Mouse (Mus musculus): ENCODE data around the gene Olfr1359. TPM values are rescaled to one million over a fixed set of nuclear protein-coding genes. Genes with fewer than 3 reads are reported as not detected.
"Not testable (repeated sequence)": the region's sequence is repeated elsewhere in the genome, so short reads cannot be mapped to it uniquely, and the experiment has no call there.

The Olfr1359 gene
- total RNA-seq, 2 experiments from 2014 or later = not detected

GRCm38 (mm10) chr13:21727948-21728572 lies 30.1 kb downstream of the Olfr1359 start:
- DNase-seq = no peak

GRCm38 (mm10) chr13:21729544-21729943 lies 31.6 kb downstream of the Olfr1359 start:
- no peak for DNase-seq

- DNase-seq = no peak
Observed at GRCm38 (mm10) chr13:21733466-21733865, 35.6 kb downstream of the Olfr1359 start.

- peak; percentile 55 to 67 for DNase-seq
Observed at GRCm38 (mm10) chr13:21734010-21734905, 36.3 kb downstream of the Olfr1359 start.

GRCm38 (mm10) chr13:21734906-21735767 lies 37.2 kb downstream of the Olfr1359 start, which contains the start of gene Hist1h4j:
Hist1h4j (plus strand) TSS chr13:21735064.
- peak; percentile 69 to 71 for DNase-seq

- no peak for DNase-seq
Observed at GRCm38 (mm10) chr13:21745006-21745405, 47.1 kb downstream of the Olfr1359 start.

- DNase-seq = no peak
Observed at GRCm38 (mm10) chr13:21749387-21750158, 51.7 kb downstream of the Olfr1359 start.

GRCm38 (mm10) chr13:21750159-21751017 lies 52.5 kb downstream of the Olfr1359 start, which contains the start of gene Hist1h4k:
Hist1h4k (minus strand) TSS chr13:21750505.
- DNase-seq = peak; percentile 90 to 91

GRCm38 (mm10) chr13:21751417-21751816 lies 53.5 kb downstream of the Olfr1359 start:
- DNase-seq = no peak

GRCm38 (mm10) chr13:21751827-21752226 lies 53.9 kb downstream of the Olfr1359 start:
- DNase-seq = no peak

GRCm38 (mm10) chr13:21752356-21752755 lies 54.4 kb downstream of the Olfr1359 start:
- no peak for DNase-seq

- DNase-seq = no peak
Observed at GRCm38 (mm10) chr13:21753051-21753523, 55.2 kb downstream of the Olfr1359 start.

GRCm38 (mm10) chr13:21753524-21754285 lies 55.8 kb downstream of the Olfr1359 start, which contains the start of the genes Hist1h2ak and Hist1h2bn:
Hist1h2ak (minus strand) TSS chr13:21753827.
Hist1h2bn (plus strand) TSS chr13:21754123.
- peak; percentile 63 to 67 for DNase-seq

GRCm38 (mm10) chr13:21754294-21755001 lies 56.5 kb downstream of the Olfr1359 start:
- DNase-seq = not testable (repeated sequence)

- DNase-seq = no peak
Observed at GRCm38 (mm10) chr13:21755707-21756106, 57.8 kb downstream of the Olfr1359 start.
